Mouse (Mus musculus) CH12.LX (cell line): ENCODE measurements around the gene Axdnd1. TPM values are rescaled to one million over a fixed set of nuclear protein-coding genes. Genes with fewer than 3 reads are reported as not detected.

Experiments used
- DNase-seq: peaks from one replicate; pipeline ENCODE4 v3.0.0-alpha.2; 2013; ENCODE audit errors: extremely low read depth
- H3K27ac ChIP-seq: 2 replicates; pipeline ENCODE4 v1.5.1; 2012; ENCODE audit warnings: low read depth, mild to moderate bottlenecking, control low read depth, moderate library complexity; ENCODE audit not compliant: insufficient read depth
- H3K27me3 ChIP-seq: replicated peaks from 2 replicates; pipeline ENCODE3; 2012; ENCODE audit warnings: inconsistent platforms
- H3K36me3 ChIP-seq, 2 experiments: replicated peaks in 1 of 2; 2 replicates each; pipeline versions ENCODE3 to v1.6.1; 2012; ENCODE audit warnings: inconsistent platforms in 1 of 2, low read length in 1 of 2, mild to moderate bottlenecking in 1 of 2, mixed read lengths in 1 of 2, moderate library complexity in 1 of 2; ENCODE audit not compliant: control insufficient read depth in 1 of 2, insufficient read depth in 1 of 2
- H3K4me1 ChIP-seq, 2 experiments: 2 replicates each; pipeline ENCODE4 v1.6.1; 2012; ENCODE audit warnings: inconsistent platforms in 1 of 2, moderate library complexity in 1 of 2; ENCODE audit not compliant: insufficient read depth in 2 of 2, control insufficient read depth in 1 of 2
- H3K4me2 ChIP-seq: 2 replicates; pipeline ENCODE4 v1.6.1; 2012; ENCODE audit warnings: low read depth, mild to moderate bottlenecking, control low read depth; ENCODE audit not compliant: poor library complexity, insufficient read depth, severe bottlenecking
- H3K4me3 ChIP-seq, 3 experiments: fragments of 150-350 bp in 1 of 3; sonication (generic) in 1 of 3; replicated peaks in 1 of 3; 2 replicates each; pipeline versions ENCODE3 to v1.5.1; 2011 to 2012; ENCODE audit warnings: low read depth in 2 of 3, low read length in 2 of 3, mild to moderate bottlenecking in 2 of 3, moderate library complexity in 2 of 3, control low read depth in 1 of 3, improper control_type of control experiment in 1 of 3, inconsistent platforms in 1 of 3, mixed read lengths in 1 of 3; ENCODE audit not compliant: poor library complexity in 1 of 3
- H3K79me2 ChIP-seq: replicated peaks from 2 replicates; pipeline ENCODE4 v1.6.1; 2012; ENCODE audit warnings: mild to moderate bottlenecking, moderate library complexity; ENCODE audit not compliant: control insufficient read depth, poor library complexity, insufficient read depth, severe bottlenecking; ENCODE audit errors: extremely low read depth
- H3K9ac ChIP-seq: 2 replicates; pipeline ENCODE4 v1.6.1; 2012; ENCODE audit warnings: low read depth, mild to moderate bottlenecking, control low read depth, moderate library complexity; ENCODE audit not compliant: insufficient read depth
- H3K9me3 ChIP-seq: replicated peaks from 2 replicates; pipeline ENCODE3; 2012; ENCODE audit warnings: low read length, inconsistent platforms, mixed read lengths
- CTCF ChIP-seq, 2 experiments: IDR thresholded peaks in 1 of 2; conservative IDR thresholded peaks in 1 of 2; 2 replicates each; pipeline ENCODE4 v1.5.1; 2011 to 2012; ENCODE audit warnings: low read depth in 2 of 2, low read length in 2 of 2, improper control_type of control experiment in 1 of 2, inconsistent platforms in 1 of 2, mild to moderate bottlenecking in 1 of 2, moderate library complexity in 1 of 2
- E2F4 ChIP-seq: IDR thresholded peaks from 2 replicates; pipeline ENCODE4 v1.6.1; 2011; ENCODE audit warnings: low read depth, low read length, improper control_type of control experiment; ENCODE audit not compliant: insufficient replicate concordance
- ETS1 ChIP-seq: conservative IDR thresholded peaks from 2 replicates; pipeline ENCODE4 v1.6.1; 2012; ENCODE audit warnings: low read depth, mild to moderate bottlenecking, inconsistent platforms, low read length, improper control_type of control experiment, moderate library complexity
- GABPA ChIP-seq: IDR thresholded peaks from 2 replicates; pipeline ENCODE4 v1.6.1; 2012; ENCODE audit warnings: low read depth, low read length, improper control_type of control experiment, inconsistent platforms; ENCODE audit not compliant: insufficient replicate concordance
- HCFC1 ChIP-seq: IDR thresholded peaks from 2 replicates; pipeline ENCODE4 v1.6.1; 2012; ENCODE audit warnings: low read depth, mild to moderate bottlenecking, inconsistent platforms, low read length, improper control_type of control experiment
- IRF4 ChIP-seq: IDR thresholded peaks from 2 replicates; pipeline ENCODE4 v1.6.1; 2014; ENCODE audit warnings: low read depth, mild to moderate bottlenecking, inconsistent platforms, low read length, improper control_type of control experiment
- MAFK ChIP-seq: IDR thresholded peaks from 2 replicates; pipeline ENCODE4 v1.6.1; 2011; ENCODE audit warnings: low read length, improper control_type of control experiment; ENCODE audit not compliant: insufficient replicate concordance
- MAX ChIP-seq: IDR thresholded peaks from 2 replicates; pipeline ENCODE4 v1.6.1; 2011; ENCODE audit warnings: low read length, improper control_type of control experiment
- MAZ ChIP-seq: IDR thresholded peaks from 2 replicates; pipeline ENCODE4 v1.6.1; 2012; ENCODE audit warnings: low read depth, mild to moderate bottlenecking, inconsistent platforms, low read length, improper control_type of control experiment, moderate library complexity
- MEF2A ChIP-seq: IDR thresholded peaks from 2 replicates; pipeline ENCODE4 v1.6.1; 2014; ENCODE audit warnings: low read depth, mild to moderate bottlenecking, inconsistent platforms, low read length, improper control_type of control experiment, borderline replicate concordance
- MYC ChIP-seq: IDR thresholded peaks from 2 replicates; pipeline ENCODE4 v1.6.1; 2011; ENCODE audit warnings: low read depth, mild to moderate bottlenecking, improper control_type of control experiment, low read length
- NELFE ChIP-seq: IDR thresholded peaks from 2 replicates; pipeline ENCODE4 v1.6.1; 2011; ENCODE audit warnings: low read depth, low read length, improper control_type of control experiment
- PAX5 ChIP-seq: IDR thresholded peaks from 2 replicates; pipeline ENCODE4 v1.6.1; 2012; ENCODE audit warnings: low read length, inconsistent platforms, mixed read lengths
- RCOR1 ChIP-seq: conservative IDR thresholded peaks from 2 replicates; pipeline ENCODE4 v1.6.1; 2012; ENCODE audit warnings: low read depth, mild to moderate bottlenecking, inconsistent platforms, low read length, improper control_type of control experiment
- SIN3A ChIP-seq: IDR thresholded peaks from 2 replicates; pipeline ENCODE4 v1.6.1; 2012; ENCODE audit warnings: low read length, improper control_type of control experiment, inconsistent platforms
- SMC3 ChIP-seq: IDR thresholded peaks from 2 replicates; pipeline ENCODE4 v1.6.1; 2011; ENCODE audit warnings: low read depth, low read length, improper control_type of control experiment
- USF1 ChIP-seq: IDR thresholded peaks from 2 replicates; pipeline ENCODE4 v1.6.1; 2014; ENCODE audit warnings: low read depth, mild to moderate bottlenecking, inconsistent platforms, low read length, improper control_type of control experiment
- USF2 ChIP-seq: conservative IDR thresholded peaks from 2 replicates; pipeline ENCODE4 v1.6.1; 2011; ENCODE audit warnings: low read depth, low read length, improper control_type of control experiment
- ZC3H11A ChIP-seq: IDR thresholded peaks from 2 replicates; pipeline ENCODE4 v1.6.1; 2012; ENCODE audit warnings: low read depth, mild to moderate bottlenecking, inconsistent platforms, low read length, improper control_type of control experiment
- ZKSCAN1 ChIP-seq: IDR thresholded peaks from 2 replicates; pipeline ENCODE4 v1.6.1; 2012; ENCODE audit warnings: low read depth, inconsistent platforms, low read length, improper control_type of control experiment, borderline replicate concordance
- dilution Hi-C: fragments of 300-500 bp; cut with MboI; formaldehyde crosslinking; loops from 2 replicates; pipeline ENCODE4 v1.14.3; 2020; ENCODE audit warnings: low sequenced_read_pairs; ENCODE audit not compliant: extremely low pct_unique_long_range_greater_than_20kb, extremely low pct_ligation_motif_present
- in situ Hi-C: fragments of 300-500 bp; cut with MboI; formaldehyde crosslinking; loops from 3 replicates; pipeline ENCODE4 v1.14.3; 2019; ENCODE audit warnings: low sequenced_read_pairs, low pct_ligation_motif_present, low pct_unique_long_range_greater_than_20kb, mixed read lengths
- polyA plus RNA-seq: library from polyadenylated mRNA; unstranded; fragments of >175 nt; gene quantifications from 2 replicates; pipeline ENCODE4 v1.2.1, GENCODE M21; 2012; ENCODE audit warnings: low read depth; ENCODE audit not compliant: insufficient read length
- total RNA-seq, 2 experiments: library from RNA; depleted of rRNA; stranded (reverse); fragments of 300-350 nt in 1 of 2; fragments of >200 nt in 1 of 2; gene quantifications; 2 replicates each; pipeline ENCODE4 v1.2.3; 2012 to 2014

The Axdnd1 gene
- total and polyA plus RNA-seq, 3 experiments, result not detected

DNA sequence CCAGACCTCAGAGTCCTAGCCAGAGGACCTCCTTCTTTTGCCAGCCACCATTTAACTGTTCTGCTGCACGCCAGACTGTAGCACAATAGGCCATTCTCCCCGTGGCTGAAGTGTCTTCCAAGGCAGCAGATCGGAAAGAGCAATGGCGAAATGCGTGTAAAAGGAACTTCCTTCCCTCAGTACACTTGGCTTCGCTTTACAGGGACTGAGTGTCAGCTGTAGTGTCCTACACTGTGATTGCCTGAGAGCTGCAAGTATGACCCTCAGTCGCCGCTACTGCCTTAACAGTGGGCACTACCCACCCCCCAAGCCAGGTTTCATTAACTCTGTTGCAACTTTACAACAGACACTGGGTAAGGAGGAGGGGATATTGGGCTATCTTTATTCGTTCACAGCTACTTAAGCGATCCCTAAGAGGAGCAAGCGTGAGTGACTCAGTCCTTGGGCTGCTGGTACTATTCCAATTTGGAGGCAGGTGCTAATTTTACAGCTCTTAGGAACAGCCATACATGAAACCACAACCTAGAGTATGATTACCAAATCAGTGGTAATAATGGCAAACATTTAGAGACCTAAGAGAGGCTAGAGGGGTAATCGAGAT is 46.8 kb upstream of the Axdnd1 start:
- TF ChIP-seq SMC3 (no peak), MAFK (no peak), MEF2A (no peak), ZC3H11A (no peak), SIN3A (no peak), ETS1 (no peak), USF1 (no peak), MAZ (no peak), ZKSCAN1 (no peak), GABPA (no peak), USF2 (no peak), HCFC1 (no peak), NELFE (no peak), RCOR1 (no peak), CTCF (conservative IDR thresholded peaks at IDR 0.05 in 1 of 2, IDR thresholded peaks at IDR 0.05 in 1 of 2; ENCODE audit: low read depth in 2 of 2, low read length in 2 of 2) (no peak), IRF4 (no peak), MYC (no peak), E2F4 (no peak), MAX (no peak), PAX5 (no peak)
- no peak overlapping the region for H3K27ac ChIP-seq
- H3K4me2 ChIP-seq, result no peak overlapping the region
- H3K9ac ChIP-seq, result no peak overlapping the region
- no peak overlapping the region for H3K4me3 ChIP-seq
- peaks cover 0 to 18% of the 10 kb centered on the region in 2 experiments; a peak in 2 of 4 replicates for H3K4me1 ChIP-seq
- H3K27me3 ChIP-seq, result no peaks in the 10 kb centered on the region
- no peak for DNase-seq
- H3K79me2 ChIP-seq, result no peaks in the 10 kb centered on the region
- in situ Hi-C loops, result no loop called here
- H3K9me3 ChIP-seq, result peaks cover 6% of the 10 kb centered on the region
- peaks cover 3 to 22% of the 10 kb centered on the region in 2 experiments for H3K36me3 ChIP-seq
- dilution Hi-C loops, result no loop called here

DNA sequence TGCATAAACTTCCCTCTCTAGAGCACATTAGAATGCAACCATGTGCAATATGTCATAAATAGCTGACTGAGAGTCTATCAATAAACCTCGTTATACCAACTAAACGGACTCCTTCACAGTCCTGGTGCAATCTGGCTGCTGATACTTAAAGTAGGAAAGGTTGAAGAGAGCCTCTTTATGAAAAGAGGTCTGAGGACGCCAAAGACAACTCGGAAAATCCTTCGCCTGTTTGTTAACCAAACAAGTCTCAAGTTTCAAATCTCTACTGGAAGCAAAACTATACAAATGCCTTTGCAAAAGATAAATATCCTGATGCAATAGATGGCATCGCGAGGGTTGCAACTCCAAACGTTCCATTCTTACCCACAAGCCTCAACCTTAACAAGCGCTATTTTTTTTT is 44.0 kb upstream of the Axdnd1 start:
- H3K27me3 ChIP-seq, result no peaks in the 10 kb centered on the region
- no peak for DNase-seq
- H3K9ac ChIP-seq, result no peak overlapping the region
- peaks cover 4 to 5% of the 10 kb centered on the region in 2 experiments; a peak in 3 of 4 replicates for H3K4me1 ChIP-seq
- H3K9me3 ChIP-seq, result peaks cover 6% of the 10 kb centered on the region
- no peak overlapping the region for H3K4me3 ChIP-seq
- no peak overlapping the region for H3K27ac ChIP-seq
- H3K4me2 ChIP-seq, result no peak overlapping the region; the same call in 1 of the 2 replicates
- peaks cover 3 to 22% of the 10 kb centered on the region in 2 experiments for H3K36me3 ChIP-seq
- TF ChIP-seq USF1, result no peak
- H3K79me2 ChIP-seq, result no peaks in the 10 kb centered on the region
- in situ Hi-C loops (no loop called here), dilution Hi-C loops (no loop called here)
